Mouse (Mus musculus) liver, embryonic 14.5 days (tissue): Measurements from ENCODE around the gene Ntrk3. TPM values are rescaled to one million over a fixed set of nuclear protein-coding genes. Genes with fewer than 3 reads are reported as not detected.

Source experiments
- ATAC-seq: fragments of 200-750 bp; cut with Nextera tagmentation; 2 replicates; pipeline ENCODE4 v1.8.0; 2017; ENCODE audit warnings: moderate number of reproducible peaks, mild to moderate bottlenecking, moderate library complexity; ENCODE audit not compliant: insufficient read depth
- DNase-seq, 3 experiments: peaks; one replicate each; pipeline ENCODE4 v3.0.0-alpha.2; 2012 to 2013; ENCODE audit warnings: low read depth in 3 of 3, low spot score in 3 of 3
- H3K27ac ChIP-seq: fragments of 300-500 bp; sonication (generic); 2 replicates; pipeline ENCODE4 v1.5.1; 2014; ENCODE audit warnings: moderate library complexity, mild to moderate bottlenecking, control low read depth, inconsistent platforms
- H3K27me3 ChIP-seq: fragments of 300-500 bp; sonication (generic); 2 replicates; pipeline ENCODE4 v1.6.1; 2014; ENCODE audit warnings: mild to moderate bottlenecking, low read length, moderate library complexity; ENCODE audit not compliant: control insufficient read depth, insufficient read depth
- H3K36me3 ChIP-seq: fragments of 300-500 bp; sonication (generic); replicated peaks from 2 replicates; pipeline ENCODE4 v1.6.1; 2014; ENCODE audit warnings: low read depth; ENCODE audit not compliant: control insufficient read depth, insufficient read depth
- H3K4me1 ChIP-seq, 2 experiments: fragments of 200-500 bp in 1 of 2; fragments of 300-500 bp in 1 of 2; sonication (generic) in 1 of 2; replicated peaks; 2 replicates each; pipeline ENCODE4 v1.6.1; 2012 to 2014; ENCODE audit warnings: antibody characterized with exemption in 1 of 2, inconsistent platforms in 1 of 2, low read length in 1 of 2; ENCODE audit not compliant: control insufficient read depth in 2 of 2, insufficient read depth in 2 of 2
- H3K4me2 ChIP-seq: fragments of 300-500 bp; sonication (generic); 2 replicates; pipeline ENCODE4 v1.6.1; 2014; ENCODE audit warnings: low read depth, mild to moderate bottlenecking, control low read depth, moderate library complexity
- H3K4me3 ChIP-seq, 2 experiments: fragments of 200-500 bp in 1 of 2; fragments of 300-500 bp in 1 of 2; sonication (generic) in 1 of 2; 2 replicates each; pipeline ENCODE4 v1.5.1; 2012 to 2014; ENCODE audit warnings: low read depth in 2 of 2, low read length in 2 of 2, mild to moderate bottlenecking in 2 of 2, control low read depth in 1 of 2, inconsistent platforms in 1 of 2, moderate library complexity in 1 of 2; ENCODE audit not compliant: insufficient read depth in 1 of 2
- H3K9ac ChIP-seq: fragments of 300-500 bp; sonication (generic); replicated peaks from 2 replicates; pipeline ENCODE4 v1.6.1; 2014; ENCODE audit warnings: mild to moderate bottlenecking, control low read depth, moderate library complexity
- H3K9me3 ChIP-seq: fragments of 300-500 bp; sonication (generic); 2 replicates; pipeline ENCODE4 v1.6.1; 2016; ENCODE audit warnings: low read length, mixed read lengths; ENCODE audit not compliant: control insufficient read depth
- CTCF ChIP-seq: IDR thresholded peaks from 2 replicates; pipeline ENCODE4 v1.5.1; 2016; ENCODE audit warnings: antibody characterized with exemption, low read depth, control low read depth
- EP300 ChIP-seq: IDR thresholded peaks from 2 replicates; pipeline ENCODE4 v1.6.1; 2016; ENCODE audit warnings: antibody characterized with exemption, low read depth
- WGBS: fragments of 180-500 bp; shearing (Covaris S2); extraction: QIAGEN DNeasy Blood & Tissue Kit; methylation state at CpG from one replicate; pipeline ENCODE4 v1.1.7; 2014; ENCODE audit not compliant: insufficient replicate concordance; 5-methylcytosine and 5-hydroxymethylcytosine counted together
- polyA plus RNA-seq, 2 experiments: library from polyadenylated mRNA; depleted of rRNA in 1 of 2; stranded (reverse) in 1 of 2; unstranded in 1 of 2; fragments of >200 nt; fragmentation: Nextera tagmentation in 1 of 2; extraction: Ambion mirVana in 1 of 2; gene quantifications; 2 replicates each; pipeline versions ENCODE4 v1.2.1 to v1.2.3; 2012 to 2014

Ntrk3 gene
- polyA plus RNA-seq, 2 experiments, result 0.14 to 0.25 TPM

- H3K4me1 ChIP-seq, result no peaks in the 10 kb centered on the region
- no peaks in the 10 kb centered on the region for H3K9me3 ChIP-seq
- TF ChIP-seq CTCF (no peak), EP300 (no peak)
- no peaks in the 10 kb centered on the region for H3K36me3 ChIP-seq
- no peak overlapping the region for H3K4me2 ChIP-seq
- H3K4me3 ChIP-seq, result no peak overlapping the region
- 45% methylated on average over 2 of the region's 2 CpGs for WGBS
- H3K27me3 ChIP-seq, result no peaks in the 10 kb centered on the region
- H3K9ac ChIP-seq, result no peak overlapping the region
- DNase-seq (no peak), ATAC-seq (no peak)
- no peak overlapping the region for H3K27ac ChIP-seq
Measured at GRCm38 (mm10) chr7:78451666-78452065, 286.1 kb downstream of the Ntrk3 start.

- Histone ChIP-seq H3K9me3 (no peaks in the 10 kb centered on the region), H3K27me3 (no peaks in the 10 kb centered on the region), H3K4me1 (no peaks in the 10 kb centered on the region), H3K4me2 (no peak overlapping the region), H3K9ac (no peak overlapping the region), H3K4me3 (no peak overlapping the region), H3K27ac (no peak overlapping the region), H3K36me3 (no peaks in the 10 kb centered on the region)
- TF ChIP-seq CTCF (no peak), EP300 (no peak)
- DNase-seq, result no peak
- 63% methylated on average over 6 of the region's 6 CpGs for WGBS
- ATAC-seq, result no peak
Measured at GRCm38 (mm10) chr7:78449909-78450592, 287.8 kb downstream of the Ntrk3 start.

- ATAC-seq, result no peak
- H3K27ac ChIP-seq, result no peak overlapping the region
- H3K4me1 ChIP-seq, result no peaks in the 10 kb centered on the region
- H3K9me3 ChIP-seq, result no peaks in the 10 kb centered on the region
- TF ChIP-seq CTCF (no peak), EP300 (no peak)
- no peak for DNase-seq
- no peaks in the 10 kb centered on the region for H3K36me3 ChIP-seq
- no peak overlapping the region for H3K4me3 ChIP-seq
- H3K27me3 ChIP-seq, result no peaks in the 10 kb centered on the region
- H3K9ac ChIP-seq, result no peak overlapping the region
- 48% methylated on average over 2 of the region's 2 CpGs for WGBS
- H3K4me2 ChIP-seq, result no peak overlapping the region
Measured at GRCm38 (mm10) chr7:78448841-78449240, 289.0 kb downstream of the Ntrk3 start.

GRCm38 (mm10) chr7:78443373-78444036 lies 294.3 kb downstream of the Ntrk3 start:
- TF ChIP-seq CTCF (no peak), EP300 (no peak)
- Histone ChIP-seq H3K27me3 (no peaks in the 10 kb centered on the region), H3K36me3 (no peaks in the 10 kb centered on the region), H3K9me3 (no peaks in the 10 kb centered on the region), H3K4me3 (no peak overlapping the region), H3K27ac (no peak overlapping the region), H3K9ac (no peak overlapping the region), H3K4me1 (no peaks in the 10 kb centered on the region), H3K4me2 (no peak overlapping the region)
- WGBS, result 59% methylated on average over 5 of the region's 5 CpGs
- ATAC-seq, result no peak
- no peak for DNase-seq

GRCm38 (mm10) chr7:78441706-78442105 lies 296.1 kb downstream of the Ntrk3 start:
- Histone ChIP-seq H3K36me3 (no peaks in the 10 kb centered on the region), H3K9ac (no peak overlapping the region), H3K9me3 (no peaks in the 10 kb centered on the region), H3K27me3 (no peaks in the 10 kb centered on the region), H3K27ac (no peak overlapping the region), H3K4me3 (no peak overlapping the region), H3K4me1 (no peaks in the 10 kb centered on the region), H3K4me2 (no peak overlapping the region)
- no peak for DNase-seq
- TF ChIP-seq EP300, result no peak
- TF ChIP-seq CTCF, result no peak
- ATAC-seq, result no peak
